Mouse (Mus musculus): Measurements from ENCODE around the gene Cpd. TPM values are rescaled to one million over a fixed set of nuclear protein-coding genes. Genes with fewer than 3 reads are reported as not detected.
"Not testable (repeated sequence)": the region's sequence is repeated elsewhere in the genome, so short reads cannot be mapped to it uniquely, and the experiment has no call there.

Gene Cpd
- polyA plus RNA-seq, 1 experiment = 18.6 TPM

GRCm38 (mm10) chr11:76824238-76824884 is 22.5 kb downstream of the Cpd start:
- peaks cover 6% of the 10 kb centered on the region; the same call in 1 of the 2 replicates for H3K4me1 ChIP-seq (ENCODE audit: control insufficient read depth, insufficient read depth, insufficient read length, low read length)
- no peak overlapping the region for H3K27ac ChIP-seq (replicated peaks; ENCODE audit: low read depth, low read length)
- H3K4me3 ChIP-seq (ENCODE audit: insufficient read depth, low read depth, low read length) = no peak overlapping the region

GRCm38 (mm10) chr11:76823641-76824040 is 23.2 kb downstream of the Cpd start:
- Histone ChIP-seq H3K4me1 (ENCODE audit: control insufficient read depth, insufficient read depth, insufficient read length, low read length) (peaks cover 6% of the 10 kb centered on the region; the same call in 1 of the 2 replicates), H3K27ac (replicated peaks; ENCODE audit: low read depth, low read length) (no peak overlapping the region)

GRCm38 (mm10) chr11:76821353-76821752 is 25.5 kb downstream of the Cpd start:
- Histone ChIP-seq H3K4me3 (ENCODE audit: insufficient read depth, low read depth, low read length) (no peak overlapping the region), H3K27ac (replicated peaks; ENCODE audit: low read depth, low read length) (no peak overlapping the region), H3K4me1 (ENCODE audit: control insufficient read depth, insufficient read depth, insufficient read length, low read length) (peaks cover 6% of the 10 kb centered on the region; the same call in 1 of the 2 replicates)

More at GRCm38 (mm10) chr11:76823641-76824040, 23.2 kb downstream of the Cpd start:
- H3K4me3 ChIP-seq (ENCODE audit: insufficient read depth, low read depth, low read length) = no peak overlapping the region

- no peak overlapping the region for H3K27ac ChIP-seq (replicated peaks; ENCODE audit: low read depth, low read length)
- H3K4me3 ChIP-seq (ENCODE audit: insufficient read depth, low read depth, low read length) = no peak overlapping the region
- H3K4me1 ChIP-seq (ENCODE audit: control insufficient read depth, insufficient read depth, insufficient read length, low read length) = peaks cover 2% of the 10 kb centered on the region; the same call in 1 of the 2 replicates
Observed at GRCm38 (mm10) chr11:76817664-76818063, 29.2 kb downstream of the Cpd start.

GRCm38 (mm10) chr11:76810706-76811495 is 35.9 kb downstream of the Cpd start:
- Histone ChIP-seq H3K4me3 (ENCODE audit: insufficient read depth, low read depth, low read length) (no peak overlapping the region), H3K27ac (replicated peaks; ENCODE audit: low read depth, low read length) (no peak overlapping the region), H3K4me1 (ENCODE audit: control insufficient read depth, insufficient read depth, insufficient read length, low read length) (no peaks in the 10 kb centered on the region)

- Histone ChIP-seq H3K4me3 (ENCODE audit: insufficient read depth, low read depth, low read length) (no peak overlapping the region), H3K27ac (replicated peaks; ENCODE audit: low read depth, low read length) (no peak overlapping the region), H3K4me1 (ENCODE audit: control insufficient read depth, insufficient read depth, insufficient read length, low read length) (no peaks in the 10 kb centered on the region)
Observed at GRCm38 (mm10) chr11:76809450-76809849, 37.4 kb downstream of the Cpd start.

GRCm38 (mm10) chr11:76808550-76808949 is 38.3 kb downstream of the Cpd start:
- no peak overlapping the region for H3K27ac ChIP-seq (replicated peaks; ENCODE audit: low read depth, low read length)
- no peak overlapping the region for H3K4me3 ChIP-seq (ENCODE audit: insufficient read depth, low read depth, low read length)
- no peaks in the 10 kb centered on the region for H3K4me1 ChIP-seq (ENCODE audit: control insufficient read depth, insufficient read depth, insufficient read length, low read length)

- Histone ChIP-seq H3K27ac (replicated peaks; ENCODE audit: low read depth, low read length) (no peak overlapping the region), H3K4me1 (ENCODE audit: control insufficient read depth, insufficient read depth, insufficient read length, low read length) (no peaks in the 10 kb centered on the region), H3K4me3 (ENCODE audit: insufficient read depth, low read depth, low read length) (no peak overlapping the region)
Observed at GRCm38 (mm10) chr11:76807007-76807679, 39.7 kb downstream of the Cpd start.

- no peaks in the 10 kb centered on the region for H3K4me1 ChIP-seq (ENCODE audit: control insufficient read depth, insufficient read depth, insufficient read length, low read length)
- H3K27ac ChIP-seq (replicated peaks; ENCODE audit: low read depth, low read length) = no peak overlapping the region
- H3K4me3 ChIP-seq (ENCODE audit: insufficient read depth, low read depth, low read length) = no peak overlapping the region
Observed at GRCm38 (mm10) chr11:76806026-76806425, 40.8 kb downstream of the Cpd start.

- not testable (repeated sequence) for H3K27ac ChIP-seq (replicated peaks; ENCODE audit: low read depth, low read length); H3K4me1 ChIP-seq (ENCODE audit: control insufficient read depth, insufficient read depth, insufficient read length, low read length); H3K4me3 ChIP-seq (ENCODE audit: insufficient read depth, low read depth, low read length)
Observed at GRCm38 (mm10) chr11:76805072-76805471, 41.7 kb downstream of the Cpd start.

GRCm38 (mm10) chr11:76803266-76803665 is 43.6 kb downstream of the Cpd start:
- Histone ChIP-seq H3K27ac (replicated peaks; ENCODE audit: low read depth, low read length) (no peak overlapping the region), H3K4me1 (ENCODE audit: control insufficient read depth, insufficient read depth, insufficient read length, low read length) (no peaks in the 10 kb centered on the region), H3K4me3 (ENCODE audit: insufficient read depth, low read depth, low read length) (no peak overlapping the region)

- H3K4me3 ChIP-seq (ENCODE audit: insufficient read depth, low read depth, low read length) = no peak overlapping the region
Observed at GRCm38 (mm10) chr11:76797236-76797635, 49.6 kb downstream of the Cpd start.

GRCm38 (mm10) chr11:76795326-76795725 is 51.5 kb downstream of the Cpd start:
- Histone ChIP-seq H3K4me3 (ENCODE audit: insufficient read depth, low read depth, low read length) (no peak overlapping the region), H3K4me1 (ENCODE audit: control insufficient read depth, insufficient read depth, insufficient read length, low read length) (no peaks in the 10 kb centered on the region), H3K27ac (replicated peaks; ENCODE audit: low read depth, low read length) (no peak overlapping the region)

More at GRCm38 (mm10) chr11:76797236-76797635, 49.6 kb downstream of the Cpd start:
- H3K27ac ChIP-seq (replicated peaks; ENCODE audit: low read depth, low read length) = no peak overlapping the region
- no peaks in the 10 kb centered on the region for H3K4me1 ChIP-seq (ENCODE audit: control insufficient read depth, insufficient read depth, insufficient read length, low read length)

GRCm38 (mm10) chr11:76791331-76791730 is 55.5 kb downstream of the Cpd start:
- H3K4me1 ChIP-seq (ENCODE audit: control insufficient read depth, insufficient read depth, insufficient read length, low read length) = no peaks in the 10 kb centered on the region
- no peak overlapping the region for H3K4me3 ChIP-seq (ENCODE audit: insufficient read depth, low read depth, low read length)
- H3K27ac ChIP-seq (replicated peaks; ENCODE audit: low read depth, low read length) = no peak overlapping the region

- Histone ChIP-seq H3K27ac (replicated peaks; ENCODE audit: low read depth, low read length) (no peak overlapping the region), H3K4me3 (ENCODE audit: insufficient read depth, low read depth, low read length) (no peak overlapping the region), H3K4me1 (ENCODE audit: control insufficient read depth, insufficient read depth, insufficient read length, low read length) (no peaks in the 10 kb centered on the region)
Observed at GRCm38 (mm10) chr11:76789252-76789651, 57.6 kb downstream of the Cpd start.

All from brown adipose tissue, adult 24 weeks (tissue).